Mouse (Mus musculus) CH12.LX (cell line): ENCODE results near the gene Gm21958. TPM values are rescaled to one million over a fixed set of nuclear protein-coding genes. Genes with fewer than 3 reads are reported as not detected.
A peak's percentile ranks its signal among the peaks of the same experiment; 100 is the strongest.

Experiments
- DNase-seq: peaks from one replicate; pipeline ENCODE4 v3.0.0-alpha.2; 2013; ENCODE audit errors: extremely low read depth
- H3K27ac ChIP-seq: 2 replicates; pipeline ENCODE4 v1.5.1; 2012; ENCODE audit warnings: low read depth, mild to moderate bottlenecking, control low read depth, moderate library complexity; ENCODE audit not compliant: insufficient read depth
- H3K27me3 ChIP-seq: replicated peaks from 2 replicates; pipeline ENCODE3; 2012; ENCODE audit warnings: inconsistent platforms
- H3K36me3 ChIP-seq, 2 experiments: replicated peaks in 1 of 2; 2 replicates each; pipeline versions ENCODE3 to v1.6.1; 2012; ENCODE audit warnings: inconsistent platforms in 1 of 2, low read length in 1 of 2, mild to moderate bottlenecking in 1 of 2, mixed read lengths in 1 of 2, moderate library complexity in 1 of 2; ENCODE audit not compliant: control insufficient read depth in 1 of 2, insufficient read depth in 1 of 2
- H3K4me1 ChIP-seq, 2 experiments: 2 replicates each; pipeline ENCODE4 v1.6.1; 2012; ENCODE audit warnings: inconsistent platforms in 1 of 2, moderate library complexity in 1 of 2; ENCODE audit not compliant: insufficient read depth in 2 of 2, control insufficient read depth in 1 of 2
- H3K4me2 ChIP-seq: 2 replicates; pipeline ENCODE4 v1.6.1; 2012; ENCODE audit warnings: low read depth, mild to moderate bottlenecking, control low read depth; ENCODE audit not compliant: poor library complexity, insufficient read depth, severe bottlenecking
- H3K4me3 ChIP-seq, 3 experiments: fragments of 150-350 bp in 1 of 3; sonication (generic) in 1 of 3; replicated peaks in 1 of 3; 2 replicates each; pipeline versions ENCODE3 to v1.5.1; 2011 to 2012; ENCODE audit warnings: low read depth in 2 of 3, low read length in 2 of 3, mild to moderate bottlenecking in 2 of 3, moderate library complexity in 2 of 3, control low read depth in 1 of 3, improper control_type of control experiment in 1 of 3, inconsistent platforms in 1 of 3, mixed read lengths in 1 of 3; ENCODE audit not compliant: poor library complexity in 1 of 3
- H3K79me2 ChIP-seq: replicated peaks from 2 replicates; pipeline ENCODE4 v1.6.1; 2012; ENCODE audit warnings: mild to moderate bottlenecking, moderate library complexity; ENCODE audit not compliant: control insufficient read depth, poor library complexity, insufficient read depth, severe bottlenecking; ENCODE audit errors: extremely low read depth
- H3K9ac ChIP-seq: 2 replicates; pipeline ENCODE4 v1.6.1; 2012; ENCODE audit warnings: low read depth, mild to moderate bottlenecking, control low read depth, moderate library complexity; ENCODE audit not compliant: insufficient read depth
- H3K9me3 ChIP-seq: replicated peaks from 2 replicates; pipeline ENCODE3; 2012; ENCODE audit warnings: low read length, inconsistent platforms, mixed read lengths
- BHLHE40 ChIP-seq: IDR thresholded peaks from 2 replicates; pipeline ENCODE4 v1.6.1; 2011; ENCODE audit warnings: mild to moderate bottlenecking, low read depth, low read length, improper control_type of control experiment
- CHD1 ChIP-seq: IDR thresholded peaks from 2 replicates; pipeline ENCODE4 v1.6.1; 2012; ENCODE audit warnings: low read depth, low read length, improper control_type of control experiment, inconsistent platforms
- CTCF ChIP-seq, 2 experiments: IDR thresholded peaks in 1 of 2; conservative IDR thresholded peaks in 1 of 2; 2 replicates each; pipeline ENCODE4 v1.5.1; 2011 to 2012; ENCODE audit warnings: low read depth in 2 of 2, low read length in 2 of 2, improper control_type of control experiment in 1 of 2, inconsistent platforms in 1 of 2, mild to moderate bottlenecking in 1 of 2, moderate library complexity in 1 of 2
- E2F4 ChIP-seq: IDR thresholded peaks from 2 replicates; pipeline ENCODE4 v1.6.1; 2011; ENCODE audit warnings: low read depth, low read length, improper control_type of control experiment; ENCODE audit not compliant: insufficient replicate concordance
- ELF1 ChIP-seq: IDR thresholded peaks from 2 replicates; pipeline ENCODE4 v1.6.1; 2014; ENCODE audit warnings: low read depth, mild to moderate bottlenecking, inconsistent platforms, low read length, improper control_type of control experiment
- EP300 ChIP-seq: IDR thresholded peaks from 2 replicates; pipeline ENCODE4 v1.6.1; 2011; ENCODE audit warnings: low read length, improper control_type of control experiment
- KAT2A ChIP-seq: IDR thresholded peaks from 2 replicates; pipeline ENCODE4 v1.6.1; 2012; ENCODE audit warnings: low read length, improper control_type of control experiment, inconsistent platforms; ENCODE audit not compliant: insufficient replicate concordance
- MAZ ChIP-seq: IDR thresholded peaks from 2 replicates; pipeline ENCODE4 v1.6.1; 2012; ENCODE audit warnings: low read depth, mild to moderate bottlenecking, inconsistent platforms, low read length, improper control_type of control experiment, moderate library complexity
- MEF2A ChIP-seq: IDR thresholded peaks from 2 replicates; pipeline ENCODE4 v1.6.1; 2014; ENCODE audit warnings: low read depth, mild to moderate bottlenecking, inconsistent platforms, low read length, improper control_type of control experiment, borderline replicate concordance
- MXI1 ChIP-seq: IDR thresholded peaks from 2 replicates; pipeline ENCODE4 v1.6.1; 2011; ENCODE audit warnings: mild to moderate bottlenecking, low read depth, low read length, improper control_type of control experiment
- MYC ChIP-seq: IDR thresholded peaks from 2 replicates; pipeline ENCODE4 v1.6.1; 2011; ENCODE audit warnings: low read depth, mild to moderate bottlenecking, improper control_type of control experiment, low read length
- NELFE ChIP-seq: IDR thresholded peaks from 2 replicates; pipeline ENCODE4 v1.6.1; 2011; ENCODE audit warnings: low read depth, low read length, improper control_type of control experiment
- PAX5 ChIP-seq: IDR thresholded peaks from 2 replicates; pipeline ENCODE4 v1.6.1; 2012; ENCODE audit warnings: low read length, inconsistent platforms, mixed read lengths
- POLR2A ChIP-seq: IDR thresholded peaks from 2 replicates; pipeline ENCODE4 v1.6.1; 2011; ENCODE audit warnings: low read depth, mild to moderate bottlenecking, improper control_type of control experiment, low read length
- RCOR1 ChIP-seq: conservative IDR thresholded peaks from 2 replicates; pipeline ENCODE4 v1.6.1; 2012; ENCODE audit warnings: low read depth, mild to moderate bottlenecking, inconsistent platforms, low read length, improper control_type of control experiment
- SIN3A ChIP-seq: IDR thresholded peaks from 2 replicates; pipeline ENCODE4 v1.6.1; 2012; ENCODE audit warnings: low read length, improper control_type of control experiment, inconsistent platforms
- SMC3 ChIP-seq: IDR thresholded peaks from 2 replicates; pipeline ENCODE4 v1.6.1; 2011; ENCODE audit warnings: low read depth, low read length, improper control_type of control experiment
- TCF12 ChIP-seq: IDR thresholded peaks from 2 replicates; pipeline ENCODE4 v1.6.1; 2014; ENCODE audit warnings: low read depth, mild to moderate bottlenecking, inconsistent platforms, low read length, improper control_type of control experiment
- ZC3H11A ChIP-seq: IDR thresholded peaks from 2 replicates; pipeline ENCODE4 v1.6.1; 2012; ENCODE audit warnings: low read depth, mild to moderate bottlenecking, inconsistent platforms, low read length, improper control_type of control experiment
- dilution Hi-C: fragments of 300-500 bp; cut with MboI; formaldehyde crosslinking; loops from 2 replicates; pipeline ENCODE4 v1.14.3; 2020; ENCODE audit warnings: low sequenced_read_pairs; ENCODE audit not compliant: extremely low pct_unique_long_range_greater_than_20kb, extremely low pct_ligation_motif_present
- in situ Hi-C: fragments of 300-500 bp; cut with MboI; formaldehyde crosslinking; loops from 3 replicates; pipeline ENCODE4 v1.14.3; 2019; ENCODE audit warnings: low sequenced_read_pairs, low pct_ligation_motif_present, low pct_unique_long_range_greater_than_20kb, mixed read lengths
- polyA plus RNA-seq: library from polyadenylated mRNA; unstranded; fragments of >175 nt; gene quantifications from 2 replicates; pipeline ENCODE4 v1.2.1, GENCODE M21; 2012; ENCODE audit warnings: low read depth; ENCODE audit not compliant: insufficient read length
- total RNA-seq, 2 experiments: library from RNA; depleted of rRNA; stranded (reverse); fragments of 300-350 nt in 1 of 2; fragments of >200 nt in 1 of 2; gene quantifications; 2 replicates each; pipeline ENCODE4 v1.2.3; 2012 to 2014

Gm21958 gene
- total and polyA plus RNA-seq, 3 experiments: 0.61 TPM; not detected in 2

DNA sequence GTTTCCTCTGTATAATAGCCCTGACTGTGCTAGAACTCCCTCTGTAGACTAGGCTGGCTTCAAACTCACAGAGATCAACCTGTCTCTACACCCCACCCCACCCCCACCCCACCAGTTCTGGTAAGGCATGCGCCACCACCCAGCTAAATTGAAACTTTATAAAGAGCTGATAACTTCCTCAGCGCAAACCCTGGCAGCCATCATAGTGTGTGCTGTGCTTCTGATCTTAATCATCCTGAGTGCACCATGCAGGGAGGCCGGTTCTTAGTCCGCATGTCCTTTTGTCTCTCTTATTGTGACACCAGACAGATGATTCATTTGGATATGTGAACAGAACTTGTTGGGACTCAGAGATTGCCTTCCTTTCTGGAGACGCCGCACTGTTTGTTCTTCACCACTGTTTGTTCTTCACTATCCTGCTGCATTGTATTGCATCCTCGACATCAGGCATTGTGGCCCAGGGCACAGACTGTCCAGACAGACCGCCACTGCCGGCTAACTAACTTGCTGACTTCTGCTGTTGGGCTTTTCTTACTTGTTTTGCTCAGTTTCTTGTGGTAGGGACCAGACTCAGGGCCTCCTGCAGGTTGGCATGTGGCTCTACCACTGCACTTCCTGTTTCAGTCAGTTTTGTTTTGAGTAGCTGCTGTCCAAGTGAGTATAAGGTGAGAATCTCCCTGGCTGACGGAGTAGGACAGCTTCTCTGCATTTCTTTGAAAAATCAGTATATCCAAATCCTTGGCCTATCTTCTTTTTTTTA, 9.8 kb upstream of the Gm21958 start (continued):
- TF ChIP-seq EP300 (peak; percentile 94), CTCF (conservative IDR thresholded peaks at IDR 0.05 in 1 of 2, IDR thresholded peaks at IDR 0.05 in 1 of 2; ENCODE audit: low read depth in 2 of 2, low read length in 2 of 2) (peak in 1 of 2 experiments; percentile 20; a peak in 1 of 4 replicates), PAX5 (no peak), SIN3A (peak; percentile 78), TCF12 (peak; percentile 68), MYC (peak; percentile 92), MEF2A (peak; percentile 55; the same call in 1 of the 2 replicates), NELFE (no peak), POLR2A (peak; percentile 33; the same call in 1 of the 2 replicates), RCOR1 (no peak)

DNA sequence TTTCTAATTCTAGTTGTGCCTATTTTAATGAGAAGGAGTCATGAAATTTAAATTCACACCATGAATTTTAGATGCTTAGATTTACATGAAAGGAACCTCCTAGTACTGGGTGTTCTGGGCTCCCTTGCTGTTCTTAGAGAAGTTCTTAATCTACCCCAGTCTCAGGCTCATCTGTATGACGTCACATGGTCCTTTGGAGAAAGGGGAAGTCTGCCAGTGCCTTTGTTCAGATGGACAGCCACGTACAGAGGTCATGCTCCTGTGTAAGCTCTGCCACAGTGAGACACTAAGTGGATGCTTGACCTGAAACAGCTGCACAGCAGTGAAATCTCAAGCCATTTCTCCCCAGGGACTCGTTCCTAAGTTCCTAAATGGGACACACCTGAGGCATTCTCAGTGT, 4.8 kb upstream of the Gm21958 start:
- dilution Hi-C loops: no loop called here
- DNase-seq: no peak
- Histone ChIP-seq H3K4me2 (no peak overlapping the region), H3K36me3 (peaks cover 59 to 86% of the 10 kb centered on the region in 2 experiments), H3K4me3 (no peak overlapping the region), H3K27ac (no peak overlapping the region), H3K9ac (no peak overlapping the region), H3K27me3 (no peaks in the 10 kb centered on the region), H3K9me3 (no peaks in the 10 kb centered on the region), H3K79me2 (peaks cover 12% of the 10 kb centered on the region), H3K4me1 (peaks cover 6 to 53% of the 10 kb centered on the region in 2 experiments; a peak in 3 of 4 replicates)
- no peak for TF ChIP-seq E2F4
- no peak for TF ChIP-seq CHD1
- 0 out of 2 replicates have a peak, but pooled peaks have one; percentile 12 for TF ChIP-seq ELF1
- in situ Hi-C loops: no loop called here

DNA sequence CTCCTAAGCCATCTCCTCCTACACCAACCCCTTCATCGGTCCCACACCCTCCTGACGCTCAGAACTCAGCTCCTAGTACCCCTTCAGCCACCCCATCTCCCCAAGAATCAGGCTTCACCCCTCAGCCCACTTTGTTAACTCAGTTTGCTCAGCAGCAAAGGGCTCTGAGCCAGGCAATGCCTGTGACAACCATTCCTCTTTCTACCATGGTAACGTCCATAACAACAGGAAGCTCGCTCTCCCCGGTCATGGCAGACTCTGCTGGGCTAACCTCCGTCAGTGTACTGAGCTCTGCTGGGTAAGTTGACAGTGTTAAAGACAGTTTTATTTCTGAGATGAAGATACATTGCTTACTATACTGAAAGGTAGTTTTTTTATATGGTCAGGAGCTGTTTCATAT, 3.2 kb upstream of the Gm21958 start:
- Histone ChIP-seq H3K4me2 (no peak overlapping the region), H3K36me3 (peaks cover 56 to 86% of the 10 kb centered on the region in 2 experiments), H3K79me2 (peaks cover 4% of the 10 kb centered on the region), H3K27ac (no peak overlapping the region), H3K9ac (no peak overlapping the region), H3K4me1 (peaks cover 0 to 37% of the 10 kb centered on the region in 2 experiments; a peak in 2 of 4 replicates), H3K9me3 (no peaks in the 10 kb centered on the region), H3K4me3 (no peak overlapping the region), H3K27me3 (no peaks in the 10 kb centered on the region)
- in situ Hi-C loops: no loop called here
- TF ChIP-seq KAT2A (no peak), CHD1 (no peak), SMC3 (no peak), BHLHE40 (no peak), CTCF (conservative IDR thresholded peaks at IDR 0.05 in 1 of 2, IDR thresholded peaks at IDR 0.05 in 1 of 2; ENCODE audit: low read depth in 2 of 2, low read length in 2 of 2) (no peak), E2F4 (no peak), TCF12 (no peak), ZC3H11A (no peak), MEF2A (no peak), MAZ (no peak), MXI1 (no peak), POLR2A (no peak)
- dilution Hi-C loops: no loop called here
- DNase-seq: no peak
